Mouse (Mus musculus) thymus, postnatal 36 days (tissue): ENCODE results near the gene Cuedc2.

Experiments used
- DNase-seq, 2 experiments: peaks; one replicate each; pipeline ENCODE4 v3.0.0; 2022; ENCODE audit warnings: mixed read lengths in 2 of 2

The Cuedc2 gene

GRCm38 (mm10) chr19:46321101-46321943, 17.2 kb downstream of the Cuedc2 start:
- peak; percentile 47 to 77 for DNase-seq

- DNase-seq, result no peak
These were observed 18.3 kb downstream of the Cuedc2 start for GRCm38 (mm10) chr19:46320076-46320785.

- DNase-seq, result peak in 1 of 2 experiments; percentile 9
These were observed 19.7 kb downstream of the Cuedc2 start for GRCm38 (mm10) chr19:46318586-46319378.

GRCm38 (mm10) chr19:46318031-46318471, 20.5 kb downstream of the Cuedc2 start:
- DNase-seq, result peak in 1 of 2 experiments; percentile 2

GRCm38 (mm10) chr19:46317546-46317885, 21.0 kb downstream of the Cuedc2 start:
- peak in 1 of 2 experiments; percentile 1 for DNase-seq

- peak in 1 of 2 experiments; percentile 1 for DNase-seq
These were observed 21.5 kb downstream of the Cuedc2 start for GRCm38 (mm10) chr19:46316846-46317545.

GRCm38 (mm10) chr19:46315752-46316610, 22.5 kb downstream of the Cuedc2 start:
- peak in 1 of 2 experiments; percentile 0 for DNase-seq

GRCm38 (mm10) chr19:46314872-46315742, 23.4 kb downstream of the Cuedc2 start:
- peak in 1 of 2 experiments; percentile 1 for DNase-seq

GRCm38 (mm10) chr19:46314151-46314601, 24.3 kb downstream of the Cuedc2 start:
- peak in 1 of 2 experiments; percentile 12 for DNase-seq

GRCm38 (mm10) chr19:46313591-46313990, 24.9 kb downstream of the Cuedc2 start:
- peak in 1 of 2 experiments; percentile 1 for DNase-seq

GRCm38 (mm10) chr19:46313116-46313515, 25.4 kb downstream of the Cuedc2 start:
- no peak for DNase-seq

GRCm38 (mm10) chr19:46312566-46312965, 25.9 kb downstream of the Cuedc2 start:
- DNase-seq, result no peak

- DNase-seq, result peak in 1 of 2 experiments; percentile 0
These were observed 27.2 kb downstream of the Cuedc2 start for GRCm38 (mm10) chr19:46311341-46311740.

- DNase-seq, result peak in 1 of 2 experiments; percentile 1
These were observed 28.1 kb downstream of the Cuedc2 start for GRCm38 (mm10) chr19:46310312-46310865.

GRCm38 (mm10) chr19:46309651-46310305, 28.7 kb downstream of the Cuedc2 start:
- DNase-seq, result peak in 1 of 2 experiments; percentile 3

GRCm38 (mm10) chr19:46308706-46309435, 29.6 kb downstream of the Cuedc2 start:
- DNase-seq, result peak; percentile 86 to 87

GRCm38 (mm10) chr19:46308303-46308702, 30.2 kb downstream of the Cuedc2 start:
- no peak for DNase-seq

- peak; percentile 1 to 9 for DNase-seq
These were observed 30.7 kb downstream of the Cuedc2 start for GRCm38 (mm10) chr19:46307781-46308180.
